Comparison of ENCODE assay signal across 20 mouse cellular contexts in genomic region chr1:152506726-152507125, GRCm38 (mm10).
"Had no signal": no experiment of that assay in that cellular context is flagged by ENCODE, and none has a peak within 500 bp of the region (broad histone marks: within the 10 kb centered on the region; RNA-seq: fewer than 3 reads in every experiment).

No protein-coding gene starts in this region.

- DNase-seq: lung, adult 18-20 months; lung, embryonic 14.5 days; lung, postnatal 10 days; lung, postnatal 4 days; midbrain, embryonic 14.5 days; retina, postnatal 1 day; right cerebral cortex, adult 18-20 months; right cerebral cortex, postnatal 25 days; right cerebral cortex, postnatal 4 days; thymus, adult 2 months; thymus, postnatal 25 days; thymus, postnatal 4 days had no signal

- H3K36me3 ChIP-seq: midbrain, embryonic 10.5 days; midbrain, embryonic 12.5 days; neural tube, embryonic 13.5 days; neural tube, embryonic 15.5 days; stomach, embryonic 15.5 days had no signal

- H3K4me2 ChIP-seq: lung, embryonic 14.5 days; midbrain, embryonic 12.5 days; neural tube, embryonic 13.5 days; neural tube, embryonic 15.5 days; stomach, embryonic 15.5 days had no signal

- H3K9ac ChIP-seq: lung, embryonic 14.5 days; midbrain, embryonic 12.5 days; neural tube, embryonic 13.5 days; neural tube, embryonic 15.5 days; stomach, embryonic 15.5 days had no signal

- H3K9me3 ChIP-seq: midbrain, embryonic 10.5 days; midbrain, embryonic 12.5 days; neural tube, embryonic 13.5 days; neural tube, embryonic 15.5 days; stomach, embryonic 15.5 days had no signal

- H3K27me3 ChIP-seq: midbrain, embryonic 12.5 days; neural tube, embryonic 13.5 days; neural tube, embryonic 15.5 days; stomach, embryonic 15.5 days had no signal

- H3K27ac ChIP-seq: midbrain, embryonic 10.5 days; midbrain, embryonic 12.5 days; neural tube, embryonic 13.5 days; neural tube, embryonic 15.5 days; stomach, embryonic 15.5 days; stomach, postnatal 0 days had no signal

- H3K4me3 ChIP-seq: midbrain, embryonic 10.5 days; midbrain, embryonic 12.5 days; myocyte; neural tube, embryonic 13.5 days; neural tube, embryonic 15.5 days; stomach, embryonic 15.5 days had no signal

- H3K4me1 ChIP-seq: midbrain, embryonic 10.5 days; midbrain, embryonic 12.5 days; neural tube, embryonic 13.5 days; neural tube, embryonic 15.5 days; stomach, embryonic 15.5 days had no signal

- ATAC-seq: midbrain, embryonic 16.5 days had no signal
